Mouse (Mus musculus): ENCODE results near the gene Fsip1. TPM values are rescaled to one million over a fixed set of nuclear protein-coding genes. Genes with fewer than 3 reads are reported as not detected.
"Not testable (repeated sequence)": the region's sequence is repeated elsewhere in the genome, so short reads cannot be mapped to it uniquely, and the experiment has no call there.

Gene Fsip1
- polyA plus RNA-seq, 1 experiment = 3.1 TPM

- Histone ChIP-seq H3K27me3 (ENCODE audit: control insufficient read depth, insufficient read depth, low read length, poor library complexity, severe bottlenecking) (no peaks in the 10 kb centered on the region), H3K4me1 (ENCODE audit: control insufficient read depth, insufficient read depth, low read length) (no peaks in the 10 kb centered on the region), H3K4me3 (ENCODE audit: low read depth, low read length) (no peak overlapping the region), H3K36me3 (ENCODE audit: control insufficient read depth, insufficient read depth, low read length, poor library complexity, severe bottlenecking) (no peaks in the 10 kb centered on the region), H3K27ac (ENCODE audit: insufficient read depth, low read length) (no peak overlapping the region), H3K9me3 (replicated peaks; ENCODE audit: control insufficient read depth, insufficient read depth, low read length, poor library complexity, severe bottlenecking) (no peaks in the 10 kb centered on the region), H3K9ac (ENCODE audit: low read depth, poor library complexity, severe bottlenecking) (no peak overlapping the region)
- no peak for TF ChIP-seq POLR2A (IDR thresholded peaks at IDR 0.05; ENCODE audit: insufficient read depth, low read length)
- TF ChIP-seq CTCF (IDR thresholded peaks at IDR 0.05; ENCODE audit: low read depth, low read length) = no peak
- TF ChIP-seq EP300 (IDR thresholded peaks at IDR 0.05; ENCODE audit: insufficient read depth, low read depth, low read length) = no peak
These were observed 97.6 kb downstream of the Fsip1 start for GRCm38 (mm10) chr2:118159126-118159525.

- H3K27ac ChIP-seq (ENCODE audit: insufficient read depth, low read length) = no peak overlapping the region
- no peaks in the 10 kb centered on the region for H3K4me1 ChIP-seq (ENCODE audit: control insufficient read depth, insufficient read depth, low read length)
- H3K9me3 ChIP-seq (replicated peaks; ENCODE audit: control insufficient read depth, insufficient read depth, low read length, poor library complexity, severe bottlenecking) = no peaks in the 10 kb centered on the region
- TF ChIP-seq POLR2A (IDR thresholded peaks at IDR 0.05; ENCODE audit: insufficient read depth, low read length) = no peak
- no peak for TF ChIP-seq EP300 (IDR thresholded peaks at IDR 0.05; ENCODE audit: insufficient read depth, low read depth, low read length)
- no peak for TF ChIP-seq CTCF (IDR thresholded peaks at IDR 0.05; ENCODE audit: low read depth, low read length)
- H3K4me3 ChIP-seq (ENCODE audit: low read depth, low read length) = no peak overlapping the region
- no peaks in the 10 kb centered on the region for H3K27me3 ChIP-seq (ENCODE audit: control insufficient read depth, insufficient read depth, low read length, poor library complexity, severe bottlenecking)
- no peaks in the 10 kb centered on the region for H3K36me3 ChIP-seq (ENCODE audit: control insufficient read depth, insufficient read depth, low read length, poor library complexity, severe bottlenecking)
- no peak overlapping the region for H3K9ac ChIP-seq (ENCODE audit: low read depth, poor library complexity, severe bottlenecking)
These were observed 98.7 kb downstream of the Fsip1 start for GRCm38 (mm10) chr2:118158095-118158494.

DNA sequence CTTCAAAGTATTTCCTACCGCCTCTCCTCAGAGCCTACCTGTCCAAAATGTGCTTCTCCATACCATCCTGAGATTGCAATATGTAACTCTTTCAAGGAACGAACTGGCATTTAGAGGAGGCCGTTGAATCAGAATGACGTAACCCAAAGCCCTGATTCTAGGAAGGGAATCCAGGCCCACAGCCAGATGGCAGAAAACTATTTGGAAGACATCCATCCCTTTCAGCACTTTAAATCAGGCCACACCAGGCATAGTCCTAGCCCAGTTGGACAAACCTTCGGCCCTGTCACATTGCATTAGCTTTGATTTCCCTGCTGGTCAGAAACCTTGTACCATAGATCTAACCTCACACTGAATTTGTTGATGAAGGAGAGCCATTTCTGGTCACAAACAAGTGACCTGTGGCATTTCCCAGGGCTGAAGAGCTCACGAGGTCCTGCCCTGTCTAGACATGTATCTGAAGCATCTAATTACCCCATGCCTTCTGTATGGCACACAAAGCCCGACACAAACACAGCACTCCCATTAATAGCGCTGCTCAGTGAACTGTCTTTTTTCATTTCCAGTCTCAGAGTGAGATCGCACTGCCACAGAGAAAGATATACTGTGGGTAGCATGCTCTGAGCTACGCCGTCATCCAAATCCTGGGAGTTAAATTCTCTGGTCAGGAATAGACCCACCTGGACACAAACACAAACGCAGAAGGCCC lies 106.8 kb downstream of the Fsip1 start:
- H3K27ac ChIP-seq (ENCODE audit: insufficient read depth, low read length) = no peak overlapping the region
- no peak for TF ChIP-seq CTCF (IDR thresholded peaks at IDR 0.05; ENCODE audit: low read depth, low read length)
- no peak for TF ChIP-seq POLR2A (IDR thresholded peaks at IDR 0.05; ENCODE audit: insufficient read depth, low read length)
- no peak for TF ChIP-seq EP300 (IDR thresholded peaks at IDR 0.05; ENCODE audit: insufficient read depth, low read depth, low read length)
- no peaks in the 10 kb centered on the region for H3K36me3 ChIP-seq (ENCODE audit: control insufficient read depth, insufficient read depth, low read length, poor library complexity, severe bottlenecking)
- H3K4me1 ChIP-seq (ENCODE audit: control insufficient read depth, insufficient read depth, low read length) = no peaks in the 10 kb centered on the region
- H3K9me3 ChIP-seq (replicated peaks; ENCODE audit: control insufficient read depth, insufficient read depth, low read length, poor library complexity, severe bottlenecking) = no peaks in the 10 kb centered on the region
- H3K4me3 ChIP-seq (ENCODE audit: low read depth, low read length) = no peak overlapping the region
- no peak overlapping the region for H3K9ac ChIP-seq (ENCODE audit: low read depth, poor library complexity, severe bottlenecking)
- H3K27me3 ChIP-seq (ENCODE audit: control insufficient read depth, insufficient read depth, low read length, poor library complexity, severe bottlenecking) = no peaks in the 10 kb centered on the region

DNA sequence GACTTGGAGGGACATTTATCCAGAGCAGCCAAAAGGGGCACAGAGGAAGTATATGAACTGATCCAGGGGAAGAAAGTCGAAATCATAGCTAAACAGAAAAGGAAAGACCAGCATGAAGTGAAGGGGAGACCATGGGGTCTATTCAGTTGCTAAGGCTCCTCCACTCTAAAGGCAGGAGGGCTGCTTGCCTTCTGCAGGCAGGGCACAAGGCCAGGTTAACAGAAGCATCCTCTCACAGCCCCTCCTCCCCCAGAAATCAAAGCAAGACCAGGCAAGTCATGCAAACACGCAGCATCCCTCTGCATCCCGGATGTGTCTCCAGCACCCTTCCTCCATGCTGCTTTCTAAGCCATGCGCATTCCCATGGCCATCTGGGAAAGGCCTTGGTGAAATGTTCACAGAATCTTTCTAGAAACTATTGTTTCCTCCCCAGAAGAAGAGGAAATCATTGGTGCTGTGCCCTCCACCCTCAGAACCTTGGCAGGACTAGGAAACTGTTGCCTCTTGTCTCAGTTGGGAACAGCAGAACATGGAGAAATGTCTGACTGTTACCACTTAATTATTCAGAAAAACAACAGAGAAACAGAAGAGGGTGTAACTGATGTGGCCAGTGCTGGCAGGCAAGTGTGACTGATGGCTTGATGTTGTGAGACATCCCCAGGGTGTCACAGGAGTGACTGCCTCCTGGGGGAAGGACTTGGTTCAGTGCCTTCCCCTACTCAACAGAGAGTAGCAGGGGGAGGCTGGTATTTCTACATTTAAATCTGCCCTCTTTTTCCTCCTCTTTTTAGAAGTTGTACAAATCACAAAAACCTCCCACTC lies 108.2 kb downstream of the Fsip1 start:
- no peak overlapping the region for H3K27ac ChIP-seq (ENCODE audit: insufficient read depth, low read length)

GRCm38 (mm10) chr2:118147749-118148148 lies 109.0 kb downstream of the Fsip1 start:
- not testable (repeated sequence) for H3K27ac ChIP-seq (ENCODE audit: insufficient read depth, low read length); H3K9ac ChIP-seq (ENCODE audit: low read depth, poor library complexity, severe bottlenecking); H3K27me3 ChIP-seq (ENCODE audit: control insufficient read depth, insufficient read depth, low read length, poor library complexity, severe bottlenecking); H3K9me3 ChIP-seq (replicated peaks; ENCODE audit: control insufficient read depth, insufficient read depth, low read length, poor library complexity, severe bottlenecking); H3K4me3 ChIP-seq (ENCODE audit: low read depth, low read length); H3K36me3 ChIP-seq (ENCODE audit: control insufficient read depth, insufficient read depth, low read length, poor library complexity, severe bottlenecking); H3K4me1 ChIP-seq (ENCODE audit: control insufficient read depth, insufficient read depth, low read length)

More for the DNA sequence above, 108.2 kb downstream of the Fsip1 start:
- no peaks in the 10 kb centered on the region for H3K36me3 ChIP-seq (ENCODE audit: control insufficient read depth, insufficient read depth, low read length, poor library complexity, severe bottlenecking)
- TF ChIP-seq POLR2A (IDR thresholded peaks at IDR 0.05; ENCODE audit: insufficient read depth, low read length) (no peak), CTCF (IDR thresholded peaks at IDR 0.05; ENCODE audit: low read depth, low read length) (no peak)
- no peak overlapping the region for H3K9ac ChIP-seq (ENCODE audit: low read depth, poor library complexity, severe bottlenecking)
- no peaks in the 10 kb centered on the region for H3K27me3 ChIP-seq (ENCODE audit: control insufficient read depth, insufficient read depth, low read length, poor library complexity, severe bottlenecking)
- H3K9me3 ChIP-seq (replicated peaks; ENCODE audit: control insufficient read depth, insufficient read depth, low read length, poor library complexity, severe bottlenecking) = no peaks in the 10 kb centered on the region
- no peaks in the 10 kb centered on the region for H3K4me1 ChIP-seq (ENCODE audit: control insufficient read depth, insufficient read depth, low read length)
- no peak overlapping the region for H3K4me3 ChIP-seq (ENCODE audit: low read depth, low read length)

- H3K4me3 ChIP-seq (ENCODE audit: low read depth, low read length) = no peak overlapping the region
- TF ChIP-seq EP300 (IDR thresholded peaks at IDR 0.05; ENCODE audit: insufficient read depth, low read depth, low read length) = no peak
- no peak for TF ChIP-seq CTCF (IDR thresholded peaks at IDR 0.05; ENCODE audit: low read depth, low read length)
- TF ChIP-seq POLR2A (IDR thresholded peaks at IDR 0.05; ENCODE audit: insufficient read depth, low read length) = no peak
- no peaks in the 10 kb centered on the region for H3K4me1 ChIP-seq (ENCODE audit: control insufficient read depth, insufficient read depth, low read length)
These were observed 115.1 kb downstream of the Fsip1 start for GRCm38 (mm10) chr2:118141651-118142050.

More at GRCm38 (mm10) chr2:118141651-118142050, 115.1 kb downstream of the Fsip1 start:
- no peaks in the 10 kb centered on the region for H3K36me3 ChIP-seq (ENCODE audit: control insufficient read depth, insufficient read depth, low read length, poor library complexity, severe bottlenecking)
- H3K27me3 ChIP-seq (ENCODE audit: control insufficient read depth, insufficient read depth, low read length, poor library complexity, severe bottlenecking) = no peaks in the 10 kb centered on the region
- H3K9me3 ChIP-seq (replicated peaks; ENCODE audit: control insufficient read depth, insufficient read depth, low read length, poor library complexity, severe bottlenecking) = no peaks in the 10 kb centered on the region
- no peak overlapping the region for H3K9ac ChIP-seq (ENCODE audit: low read depth, poor library complexity, severe bottlenecking)
- no peak overlapping the region for H3K27ac ChIP-seq (ENCODE audit: insufficient read depth, low read length)
